Mouse (Mus musculus): ENCODE data around the gene Gm4707. TPM values are rescaled to one million over a fixed set of nuclear protein-coding genes. Genes with fewer than 3 reads are reported as not detected.
"Not testable (repeated sequence)": the region's sequence is repeated elsewhere in the genome, so short reads cannot be mapped to it uniquely, and the experiment has no call there.

Gene Gm4707
- polyA plus RNA-seq, 1 experiment = 0.20 TPM

- H3K27me3 ChIP-seq (ENCODE audit: control insufficient read depth, insufficient read depth, low read length) = no peaks in the 10 kb centered on the region
- no peak overlapping the region for H3K27ac ChIP-seq (ENCODE audit: insufficient read depth, low read depth, low read length)
- WGBS = 90% methylated on average over 3 of the region's 3 CpGs
Observed at GRCm38 (mm10) chr17:71444126-71444525, 15.6 kb downstream of the Gm4707 start.

GRCm38 (mm10) chr17:71443273-71443672, 16.4 kb downstream of the Gm4707 start:
- no peak overlapping the region for H3K27ac ChIP-seq (ENCODE audit: insufficient read depth, low read depth, low read length)
- no peak for TF ChIP-seq POLR2A (IDR thresholded peaks at IDR 0.05; ENCODE audit: low read depth, low read length)
- TF ChIP-seq CTCF (IDR thresholded peaks at IDR 0.05; ENCODE audit: extremely low read depth, insufficient read length, insufficient replicate concordance, low read depth, low read length) = no peak
- 41% methylated on average over 6 of the region's 6 CpGs for WGBS
- no peak overlapping the region for H3K4me3 ChIP-seq (ENCODE audit: low read depth, low read length)
- H3K36me3 ChIP-seq (ENCODE audit: control insufficient read depth, insufficient read depth, low read length) = peaks cover 16% of the 10 kb centered on the region
- H3K27me3 ChIP-seq (ENCODE audit: control insufficient read depth, insufficient read depth, low read length) = no peaks in the 10 kb centered on the region
- H3K4me1 ChIP-seq (ENCODE audit: control insufficient read depth, insufficient read depth, insufficient read length, low read length) = no peaks in the 10 kb centered on the region

More at GRCm38 (mm10) chr17:71444126-71444525, 15.6 kb downstream of the Gm4707 start:
- Histone ChIP-seq H3K36me3 (ENCODE audit: control insufficient read depth, insufficient read depth, low read length) (peaks cover 16% of the 10 kb centered on the region), H3K4me3 (ENCODE audit: low read depth, low read length) (no peak overlapping the region), H3K4me1 (ENCODE audit: control insufficient read depth, insufficient read depth, insufficient read length, low read length) (no peaks in the 10 kb centered on the region)
- no peak for TF ChIP-seq POLR2A (IDR thresholded peaks at IDR 0.05; ENCODE audit: low read depth, low read length)
- TF ChIP-seq CTCF (IDR thresholded peaks at IDR 0.05; ENCODE audit: extremely low read depth, insufficient read length, insufficient replicate concordance, low read depth, low read length) = no peak

- not testable (repeated sequence) for H3K4me3 ChIP-seq (ENCODE audit: low read depth, low read length); H3K27ac ChIP-seq (ENCODE audit: insufficient read depth, low read depth, low read length); H3K27me3 ChIP-seq (ENCODE audit: control insufficient read depth, insufficient read depth, low read length); H3K4me1 ChIP-seq (ENCODE audit: control insufficient read depth, insufficient read depth, insufficient read length, low read length)
- peaks cover 44% of the 10 kb centered on the region for H3K36me3 ChIP-seq (ENCODE audit: control insufficient read depth, insufficient read depth, low read length)
- 99% methylated on average over 2 of the region's 2 CpGs for WGBS
Observed at GRCm38 (mm10) chr17:71422502-71422901, 37.2 kb downstream of the Gm4707 start.

- WGBS = 94% methylated on average over 5 of the region's 5 CpGs
- H3K36me3 ChIP-seq (ENCODE audit: control insufficient read depth, insufficient read depth, low read length) = peaks cover 38% of the 10 kb centered on the region
- H3K4me3 ChIP-seq (ENCODE audit: low read depth, low read length); H3K27me3 ChIP-seq (ENCODE audit: control insufficient read depth, insufficient read depth, low read length); H3K4me1 ChIP-seq (ENCODE audit: control insufficient read depth, insufficient read depth, insufficient read length, low read length); H3K27ac ChIP-seq (ENCODE audit: insufficient read depth, low read depth, low read length): not testable (repeated sequence)
Observed at GRCm38 (mm10) chr17:71419448-71419847, 40.3 kb downstream of the Gm4707 start.

- no peak for TF ChIP-seq POLR2A (IDR thresholded peaks at IDR 0.05; ENCODE audit: low read depth, low read length)
- no peak for TF ChIP-seq CTCF (IDR thresholded peaks at IDR 0.05; ENCODE audit: extremely low read depth, insufficient read length, insufficient replicate concordance, low read depth, low read length)
- no peaks in the 10 kb centered on the region for H3K27me3 ChIP-seq (ENCODE audit: control insufficient read depth, insufficient read depth, low read length)
- H3K27ac ChIP-seq (ENCODE audit: insufficient read depth, low read depth, low read length) = no peak overlapping the region
- 69% methylated on average over 1 of the region's 1 CpGs for WGBS
- H3K4me3 ChIP-seq (ENCODE audit: low read depth, low read length) = no peak overlapping the region
- no peaks in the 10 kb centered on the region for H3K4me1 ChIP-seq (ENCODE audit: control insufficient read depth, insufficient read depth, insufficient read length, low read length)
- H3K36me3 ChIP-seq (ENCODE audit: control insufficient read depth, insufficient read depth, low read length) = peaks cover 30% of the 10 kb centered on the region
Observed at GRCm38 (mm10) chr17:71417008-71417407, 42.7 kb downstream of the Gm4707 start.

Other genes with a start within 250 kb of the Gm4707 start
- 0.85 and 2.7 TPM in 2 replicates for gene Emilin2, start 147.9 kb downstream of the Gm4707 start, polyA plus RNA-seq (2012; rRNA removed)
- 1.4 and 2.3 TPM in 2 replicates for gene Smchd1, start 15.4 kb upstream of the Gm4707 start, polyA plus RNA-seq (2012; rRNA removed)
- 0.08 TPM in 2 replicates for gene Ndc80, start 66.9 kb upstream of the Gm4707 start, polyA plus RNA-seq (2012; rRNA removed)
- gene Spdya, start 92.1 kb upstream of the Gm4707 start, polyA plus RNA-seq (2012; rRNA removed) = not detected in 2 replicates
- 1.4 and 2.8 TPM in 2 replicates for gene Wdr43, start 156.0 kb upstream of the Gm4707 start, polyA plus RNA-seq (2012; rRNA removed)
- gene Togaram2, start 213.3 kb upstream of the Gm4707 start, polyA plus RNA-seq (2012; rRNA removed) = 0.16 and 0.22 TPM in 2 replicates